Mouse (Mus musculus) CD4-positive, CD25-positive, alpha-beta regulatory T cell, adult 2 months (primary cell): ENCODE measurements around the gene Rnf167.

Experiments used
- DNase-seq: peaks from one replicate; pipeline ENCODE4 v3.0.0-alpha.2; 2012; ENCODE audit warnings: low read depth, low spot score

The Rnf167 gene

GRCm38 (mm10) chr11:70674501-70674900, 27.5 kb downstream of the Rnf167 start:
- no peak for DNase-seq

GRCm38 (mm10) chr11:70678092-70678491, 31.1 kb downstream of the Rnf167 start:
- no peak for DNase-seq

GRCm38 (mm10) chr11:70678576-70678975, 31.5 kb downstream of the Rnf167 start:
- no peak for DNase-seq

GRCm38 (mm10) chr11:70679361-70679760, 32.3 kb downstream of the Rnf167 start:
- no peak for DNase-seq

- no peak for DNase-seq
Observed at GRCm38 (mm10) chr11:70679894-70680293, 32.9 kb downstream of the Rnf167 start.

- no peak for DNase-seq
Observed at GRCm38 (mm10) chr11:70681170-70681569, 34.1 kb downstream of the Rnf167 start.

- peak; percentile 73 for DNase-seq
Observed at GRCm38 (mm10) chr11:70681897-70682581, 35.0 kb downstream of the Rnf167 start.

- no peak for DNase-seq
Observed at GRCm38 (mm10) chr11:70683640-70684039, 36.6 kb downstream of the Rnf167 start.

- DNase-seq = no peak
Observed at GRCm38 (mm10) chr11:70686901-70687566, 40.0 kb downstream of the Rnf167 start.

GRCm38 (mm10) chr11:70687601-70688199, 40.7 kb downstream of the Rnf167 start, which contains the start of gene Camta2:
Gene Camta2 (minus strand): TSS chr11:70688105.
- DNase-seq = peak; percentile 85

- DNase-seq = no peak
Observed at GRCm38 (mm10) chr11:70688372-70688771, 41.3 kb downstream of the Rnf167 start.

- DNase-seq = no peak
Observed at GRCm38 (mm10) chr11:70689578-70689977, 42.5 kb downstream of the Rnf167 start.

- no peak for DNase-seq
Observed at GRCm38 (mm10) chr11:70693504-70693903, 46.5 kb downstream of the Rnf167 start.

- DNase-seq = peak; percentile 68
Observed at GRCm38 (mm10) chr11:70697376-70697775, 50.3 kb downstream of the Rnf167 start.

GRCm38 (mm10) chr11:70699051-70699450, 52.0 kb downstream of the Rnf167 start:
- DNase-seq = no peak

- DNase-seq = peak; percentile 97
Observed at GRCm38 (mm10) chr11:70699722-70700556, 52.9 kb downstream of the Rnf167 start, which contains the start of the genes Inca1 and Kif1c. Gene Inca1 (minus strand): TSS chr11:70700155. Gene Kif1c (plus strand): TSS chr11:70700548.

- DNase-seq = peak; percentile 70
Observed at GRCm38 (mm10) chr11:70700613-70701012, 53.6 kb downstream of the Rnf167 start.
